ENCODE assay signal across 9 mouse cellular contexts in the genomic region with DNA sequence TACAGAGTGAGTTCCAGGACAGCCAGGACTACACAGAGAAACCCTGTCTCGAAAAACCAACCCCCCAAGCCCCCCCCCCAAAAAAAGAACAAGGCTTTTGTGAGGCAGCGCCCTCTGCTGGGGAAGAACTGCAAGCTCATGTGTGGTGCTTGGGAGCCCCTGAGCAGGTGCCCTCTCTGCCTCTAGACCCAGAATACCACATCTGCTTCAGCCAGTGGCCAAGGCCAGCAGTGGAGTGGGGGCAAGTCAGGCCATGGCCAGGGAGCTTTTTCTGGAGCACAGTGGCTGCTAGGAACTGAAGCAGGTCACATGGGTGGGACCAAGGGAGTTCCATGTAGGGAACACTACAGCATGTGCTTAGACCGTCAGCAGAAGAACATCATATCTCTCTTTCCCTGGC. TPM values are rescaled to one million over a fixed set of nuclear protein-coding genes. Genes with fewer than 3 reads are reported as not detected.
DNase-seq lines count a peak whose midpoint lies in the region; ATAC-seq and TF ChIP-seq lines count a peak whose summit lies in the region.
"Had no signal": no experiment of that assay in that cellular context is flagged by ENCODE, and none has a peak within 500 bp of the region (broad histone marks: within the 10 kb centered on the region; RNA-seq: fewer than 3 reads in every experiment).

No protein-coding gene starts in this region.

- ATAC-seq in kidney, embryonic 14.5 days (ENCODE audit: low FRiP score, low TSS enrichment), result no peak

- H3K27me3 ChIP-seq in kidney, adult 2 months (replicated peaks; ENCODE audit: control insufficient read depth, insufficient read depth, low read length), result no peaks in the 10 kb centered on the region
- no peaks in the 10 kb centered on the region for H3K27me3 ChIP-seq in kidney, embryonic 14.5 days (ENCODE audit: control insufficient read depth, insufficient read depth, low read length)
- no peaks in the 10 kb centered on the region for H3K27me3 ChIP-seq in MEL (ENCODE audit: control insufficient read depth in 1 of 2, insufficient read depth in 2 of 2, low read length in 2 of 2)
- H3K27me3 ChIP-seq: liver, embryonic 13.5 days had no signal

- no peaks in the 10 kb centered on the region for H3K4me1 ChIP-seq in kidney, adult 2 months (ENCODE audit: control insufficient read depth, insufficient read depth, low read length)
- H3K4me1 ChIP-seq in kidney, embryonic 14.5 days (ENCODE audit: control insufficient read depth, insufficient read depth, low read length), result no peaks in the 10 kb centered on the region
- no peaks in the 10 kb centered on the region for H3K4me1 ChIP-seq in MEL (ENCODE audit: control insufficient read depth in 1 of 2, insufficient read depth in 2 of 2, low read length in 2 of 2)
- H3K4me1 ChIP-seq: liver, embryonic 13.5 days had no signal

- no peak for TF ChIP-seq EP300 in MEL (IDR thresholded peaks at IDR 0.05; ENCODE audit: low read depth in 1 of 2, low read length in 2 of 2)

- no peaks in the 10 kb centered on the region for H3K79me2 ChIP-seq in MEL (ENCODE audit: control insufficient read depth, insufficient read depth, low read length, poor library complexity)

- peak; percentile 5 for DNase-seq in kidney, adult 2 months
- DNase-seq in MEL (ENCODE audit: low read depth, low spot score), result peak; percentile 10
- peak; percentile 17 for DNase-seq in embryo, embryonic 11.5 days (ENCODE audit: low read depth, low spot score)
- DNase-seq in lung, postnatal 10 days, result peak; percentile 31
- DNase-seq in thymus, postnatal 4 days, result peak; percentile 60
- DNase-seq in urinary bladder, postnatal 36 days (ENCODE audit: low spot score in 2 of 2), result no peak
- no peak for DNase-seq in layer of hippocampus, adult 11-12 months (ENCODE audit: low spot score)
- DNase-seq: liver, embryonic 13.5 days had no signal

- TF ChIP-seq RAD21 in MEL (IDR thresholded peaks at IDR 0.05; ENCODE audit: low read depth, low read length), result no peak; the same call in 1 of the 2 replicates

- no peaks in the 10 kb centered on the region for H3K36me3 ChIP-seq in kidney, adult 2 months (ENCODE audit: control insufficient read depth, insufficient read depth, low read length)
- no peaks in the 10 kb centered on the region for H3K36me3 ChIP-seq in kidney, embryonic 14.5 days (ENCODE audit: control insufficient read depth, insufficient read depth, low read length)
- no peaks in the 10 kb centered on the region for H3K36me3 ChIP-seq in MEL (ENCODE audit: control insufficient read depth in 1 of 2, insufficient read depth in 2 of 2, low read length in 2 of 2)
- H3K36me3 ChIP-seq: liver, embryonic 13.5 days had no signal

- H3K9me3 ChIP-seq in kidney, embryonic 14.5 days (ENCODE audit: control insufficient read depth, low read length), result no peaks in the 10 kb centered on the region
- no peaks in the 10 kb centered on the region for H3K9me3 ChIP-seq in MEL (replicated peaks; ENCODE audit: insufficient read depth, low read length)
- H3K9me3 ChIP-seq: liver, embryonic 13.5 days had no signal

- H3K9ac ChIP-seq in kidney, embryonic 14.5 days (ENCODE audit: low read depth, low read length), result no peak overlapping the region
- no peak overlapping the region for H3K9ac ChIP-seq in MEL (ENCODE audit: control insufficient read depth, low read depth, low read length, poor library complexity, severe bottlenecking)
- H3K9ac ChIP-seq: liver, embryonic 13.5 days had no signal

- no peak overlapping the region for H3K4me3 ChIP-seq in kidney, adult 2 months (ENCODE audit: insufficient read depth, low read depth, low read length)
- H3K4me3 ChIP-seq in kidney, embryonic 14.5 days (ENCODE audit: low read length), result no peak overlapping the region
- H3K4me3 ChIP-seq in MEL (ENCODE audit: control insufficient read depth in 1 of 2, insufficient read depth in 1 of 2, low read depth in 2 of 2, low read length in 2 of 2), result no peak overlapping the region
- H3K4me3 ChIP-seq: liver, embryonic 13.5 days had no signal

- TF ChIP-seq POLR2A in kidney, adult 2 months (IDR thresholded peaks at IDR 0.05; ENCODE audit: low read depth, low read length), result no peak
- no peak for TF ChIP-seq POLR2A in MEL (IDR thresholded peaks at IDR 0.05; ENCODE audit: control insufficient read depth in 1 of 2, insufficient read depth in 1 of 2, low read depth in 1 of 2, low read length in 2 of 2, poor library complexity in 1 of 2)

- peak; percentile 51 for TF ChIP-seq CTCF in kidney, adult 2 months (conservative IDR thresholded peaks at IDR 0.05; ENCODE audit: insufficient read depth, insufficient read length, low read depth, low read length)
- peak; percentile 25 to 75 (median 45); a peak in 5 of 6 replicates for TF ChIP-seq CTCF in MEL (IDR thresholded peaks at IDR 0.05 in 2 of 3, conservative IDR thresholded peaks at IDR 0.05 in 1 of 3; ENCODE audit: control insufficient read depth in 1 of 3, insufficient read depth in 1 of 3, low read depth in 2 of 3, low read length in 3 of 3, poor library complexity in 1 of 3, severe bottlenecking in 1 of 3)

- 29% methylated on average over 3 of the region's 3 CpGs for WGBS in kidney, adult 2 months
- 32% methylated on average over 3 of the region's 3 CpGs for WGBS in kidney, embryonic 14.5 days

- no peak overlapping the region for H3K27ac ChIP-seq in kidney, adult 2 months (ENCODE audit: insufficient read depth, low read depth, low read length)
- H3K27ac ChIP-seq in kidney, embryonic 14.5 days (ENCODE audit: low read depth, low read length), result no peak overlapping the region
- no peak overlapping the region for H3K27ac ChIP-seq in MEL (ENCODE audit: control insufficient read depth, low read depth, low read length)
- H3K27ac ChIP-seq: liver, embryonic 13.5 days had no signal

- H3K4me2 ChIP-seq in kidney, embryonic 14.5 days (replicated peaks; ENCODE audit: low read depth, low read length), result no peak overlapping the region
- H3K4me2 ChIP-seq: liver, embryonic 13.5 days had no signal

TF ChIP-seq in MEL, 35 proteins besides CTCF, POLR2A, EP300 and RAD21:
- peak; percentile 42 for TF ChIP-seq SMC3 (IDR thresholded peaks at IDR 0.05; ENCODE audit: low read depth, low read length)
- TF ChIP-seq ZKSCAN1 (IDR thresholded peaks at IDR 0.05; ENCODE audit: low read depth, low read length), result no peak
- peak; percentile 6; the same call in 1 of the 2 replicates for TF ChIP-seq ZC3H11A (IDR thresholded peaks at IDR 0.05; ENCODE audit: low read depth, low read length)
- TF ChIP-seq TAL1 (IDR thresholded peaks at IDR 0.05; ENCODE audit: low read length), result no peak

RNA-seq across cellular contexts. Expression of a gene that starts 4.6 kb away (rescaled TPM):
- not detected in 2 replicates for polyA plus RNA-seq in kidney, adult 2 months (2012; rRNA removed)
- polyA plus RNA-seq in kidney, embryonic 14.5 days (2014; fragmentation: Nextera tagmentation; extraction: Ambion mirVana), result not detected in 2 replicates
- total RNA-seq in MEL (2012; rRNA removed), result not detected in 2 replicates
- polyA plus RNA-seq in MEL (2012; ENCODE audit: insufficient read depth in 1 of 2, insufficient read length in 2 of 2, low read depth in 1 of 2, low replicate concordance in 2 of 2, missing spikeins in 1 of 2), result not detected
- polyA plus RNA-seq: liver, embryonic 13.5 days had no signal

Comparison
In these comparisons a context has a peak if more than half of its experiments do, and no peak if none do; other contexts are left out.
1. DNase-seq: peak in kidney, adult 2 months (single experiment), MEL (single experiment), embryo, embryonic 11.5 days (single experiment), lung, postnatal 10 days (single experiment) and thymus, postnatal 4 days (single experiment); none in urinary bladder, postnatal 36 days (0 of 2) and layer of hippocampus, adult 11-12 months (single experiment).